Mouse (Mus musculus): ENCODE results near the gene Emx2. TPM values are rescaled to one million over a fixed set of nuclear protein-coding genes. Genes with fewer than 3 reads are reported as not detected.

Gene Emx2
- polyA plus RNA-seq, 1 experiment from 2014 or later, result not detected

GRCm38 (mm10) chr19:59459158-59459781, 1.1 kb downstream of the Emx2 start:
- no peak overlapping the region for H3K9ac ChIP-seq (ENCODE audit: low read length)
- 0 out of 2 replicates have a peak, but pooled peaks have one; percentile 47 for ATAC-seq (replicated peaks; ENCODE audit: low FRiP score, low TSS enrichment, low read depth)
- H3K27ac ChIP-seq (ENCODE audit: low read depth), result no peak overlapping the region
- H3K4me1 ChIP-seq (replicated peaks; ENCODE audit: control insufficient read depth, insufficient read depth, low read length), result peaks cover 16% of the 10 kb centered on the region
- peak overlapping the region; percentile 45 for H3K4me2 ChIP-seq (ENCODE audit: low read length)
- H3K27me3 ChIP-seq (replicated peaks; ENCODE audit: control insufficient read depth, insufficient read depth, low read length), result peaks cover 100% of the 10 kb centered on the region
- no peaks in the 10 kb centered on the region for H3K9me3 ChIP-seq (ENCODE audit: control insufficient read depth, low read length)
- peak; percentile 87 for DNase-seq (ENCODE audit: low spot score)
- H3K36me3 ChIP-seq (ENCODE audit: control insufficient read depth, insufficient read depth, low read length), result no peaks in the 10 kb centered on the region
- peak overlapping the region; percentile 27 for H3K4me3 ChIP-seq (ENCODE audit: low read depth, low read length)
- under 1% methylated on average over 72 of the region's 75 CpGs for WGBS

GRCm38 (mm10) chr19:59459811-59460241, 1.7 kb downstream of the Emx2 start:
- Histone ChIP-seq H3K4me3 (ENCODE audit: low read depth, low read length) (peak overlapping the region; percentile 27; the same call in 1 of the 2 replicates), H3K9ac (ENCODE audit: low read length) (no peak overlapping the region)
- WGBS, result under 1% methylated on average over 19 of the region's 19 CpGs

GRCm38 (mm10) chr19:59460328-59461115, 2.4 kb downstream of the Emx2 start:
- Histone ChIP-seq H3K27ac (ENCODE audit: low read depth) (no peak overlapping the region), H3K9me3 (ENCODE audit: control insufficient read depth, low read length) (no peaks in the 10 kb centered on the region), H3K36me3 (ENCODE audit: control insufficient read depth, insufficient read depth, low read length) (no peaks in the 10 kb centered on the region), H3K9ac (ENCODE audit: low read length) (no peak overlapping the region), H3K4me1 (replicated peaks; ENCODE audit: control insufficient read depth, insufficient read depth, low read length) (peaks cover 16% of the 10 kb centered on the region), H3K27me3 (replicated peaks; ENCODE audit: control insufficient read depth, insufficient read depth, low read length) (peaks cover 100% of the 10 kb centered on the region), H3K4me3 (ENCODE audit: low read depth, low read length) (no peak overlapping the region), H3K4me2 (ENCODE audit: low read length) (no peak overlapping the region)
- ATAC-seq (replicated peaks; ENCODE audit: low FRiP score, low TSS enrichment, low read depth) (no peak), DNase-seq (ENCODE audit: low spot score) (peak; percentile 77)
- WGBS, result 2% methylated on average over 34 of the region's 34 CpGs

More at GRCm38 (mm10) chr19:59459811-59460241, 1.7 kb downstream of the Emx2 start:
- H3K27me3 ChIP-seq (replicated peaks; ENCODE audit: control insufficient read depth, insufficient read depth, low read length), result peaks cover 100% of the 10 kb centered on the region
- H3K36me3 ChIP-seq (ENCODE audit: control insufficient read depth, insufficient read depth, low read length), result no peaks in the 10 kb centered on the region
- H3K4me2 ChIP-seq (ENCODE audit: low read length), result peak overlapping the region; percentile 45; the same call in 1 of the 2 replicates
- peak; percentile 75 for DNase-seq (ENCODE audit: low spot score)
- peak; percentile 44; the same call in 1 of the 2 replicates for ATAC-seq (replicated peaks; ENCODE audit: low FRiP score, low TSS enrichment, low read depth)
- H3K9me3 ChIP-seq (ENCODE audit: control insufficient read depth, low read length), result no peaks in the 10 kb centered on the region
- no peak overlapping the region for H3K27ac ChIP-seq (ENCODE audit: low read depth)
- peaks cover 16% of the 10 kb centered on the region for H3K4me1 ChIP-seq (replicated peaks; ENCODE audit: control insufficient read depth, insufficient read depth, low read length)

- Histone ChIP-seq H3K27ac (ENCODE audit: low read depth) (no peak overlapping the region), H3K4me1 (replicated peaks; ENCODE audit: control insufficient read depth, insufficient read depth, low read length) (peaks cover 16% of the 10 kb centered on the region), H3K36me3 (ENCODE audit: control insufficient read depth, insufficient read depth, low read length) (no peaks in the 10 kb centered on the region), H3K9me3 (ENCODE audit: control insufficient read depth, low read length) (no peaks in the 10 kb centered on the region), H3K27me3 (replicated peaks; ENCODE audit: control insufficient read depth, insufficient read depth, low read length) (peaks cover 100% of the 10 kb centered on the region), H3K9ac (ENCODE audit: low read length) (no peak overlapping the region), H3K4me3 (ENCODE audit: low read depth, low read length) (no peak overlapping the region), H3K4me2 (ENCODE audit: low read length) (no peak overlapping the region)
- WGBS, result under 1% methylated on average over 36 of the region's 36 CpGs
- ATAC-seq (replicated peaks; ENCODE audit: low FRiP score, low TSS enrichment, low read depth) (no peak), DNase-seq (ENCODE audit: low spot score) (peak; percentile 72)
Observed at GRCm38 (mm10) chr19:59461481-59462421, 3.6 kb downstream of the Emx2 start.

DNA sequence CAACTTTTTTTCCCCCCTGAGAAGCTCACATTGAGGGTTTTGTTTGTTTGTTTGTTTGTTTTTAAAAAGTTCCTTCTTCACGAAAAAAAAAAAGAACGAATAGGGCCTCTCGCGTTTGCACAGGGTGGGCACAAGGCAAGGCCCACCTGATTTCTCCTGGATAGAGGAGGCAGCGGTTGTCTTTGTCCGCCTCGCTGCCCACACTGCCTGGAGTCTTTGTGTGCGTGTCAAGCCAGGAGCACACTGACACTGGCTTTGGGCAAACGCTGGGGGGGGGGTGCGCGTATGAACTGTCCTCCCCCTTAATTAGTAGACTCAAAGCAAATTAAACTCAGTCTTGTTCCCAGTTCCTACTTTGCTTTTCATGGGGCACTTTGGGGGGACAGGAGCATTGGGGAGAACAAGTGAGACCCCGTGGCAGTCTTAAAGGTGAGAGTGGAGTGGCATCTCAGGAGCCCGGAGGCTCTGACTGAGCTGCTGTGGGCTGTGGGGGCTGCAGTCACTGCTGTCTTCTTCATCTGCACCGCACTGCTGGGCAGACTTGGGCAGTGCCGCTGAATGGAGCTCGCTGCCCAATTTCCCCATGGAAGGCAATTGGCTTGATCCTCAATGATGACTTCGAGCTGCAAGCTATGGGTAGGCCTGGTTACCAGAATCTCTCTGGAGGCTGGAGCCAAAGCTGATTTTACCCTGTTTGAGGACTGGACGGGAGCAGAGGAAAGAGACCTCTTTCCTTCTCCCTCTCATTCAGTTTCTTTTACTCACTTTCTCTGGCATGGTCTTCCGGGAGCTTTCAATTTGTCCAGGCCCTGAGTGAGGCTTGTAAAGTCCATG, 4.5 kb downstream of the Emx2 start:
- Histone ChIP-seq H3K4me3 (ENCODE audit: low read depth, low read length) (no peak overlapping the region), H3K27me3 (replicated peaks; ENCODE audit: control insufficient read depth, insufficient read depth, low read length) (peaks cover 100% of the 10 kb centered on the region), H3K27ac (ENCODE audit: low read depth) (no peak overlapping the region), H3K36me3 (ENCODE audit: control insufficient read depth, insufficient read depth, low read length) (no peaks in the 10 kb centered on the region), H3K9me3 (ENCODE audit: control insufficient read depth, low read length) (no peaks in the 10 kb centered on the region), H3K4me1 (replicated peaks; ENCODE audit: control insufficient read depth, insufficient read depth, low read length) (peaks cover 16% of the 10 kb centered on the region), H3K9ac (ENCODE audit: low read length) (no peak overlapping the region), H3K4me2 (ENCODE audit: low read length) (no peak overlapping the region)
- 6% methylated on average over 19 of the region's 19 CpGs for WGBS
- DNase-seq (ENCODE audit: low spot score), result peak; percentile 68
- no peak for ATAC-seq (replicated peaks; ENCODE audit: low FRiP score, low TSS enrichment, low read depth)

DNA sequence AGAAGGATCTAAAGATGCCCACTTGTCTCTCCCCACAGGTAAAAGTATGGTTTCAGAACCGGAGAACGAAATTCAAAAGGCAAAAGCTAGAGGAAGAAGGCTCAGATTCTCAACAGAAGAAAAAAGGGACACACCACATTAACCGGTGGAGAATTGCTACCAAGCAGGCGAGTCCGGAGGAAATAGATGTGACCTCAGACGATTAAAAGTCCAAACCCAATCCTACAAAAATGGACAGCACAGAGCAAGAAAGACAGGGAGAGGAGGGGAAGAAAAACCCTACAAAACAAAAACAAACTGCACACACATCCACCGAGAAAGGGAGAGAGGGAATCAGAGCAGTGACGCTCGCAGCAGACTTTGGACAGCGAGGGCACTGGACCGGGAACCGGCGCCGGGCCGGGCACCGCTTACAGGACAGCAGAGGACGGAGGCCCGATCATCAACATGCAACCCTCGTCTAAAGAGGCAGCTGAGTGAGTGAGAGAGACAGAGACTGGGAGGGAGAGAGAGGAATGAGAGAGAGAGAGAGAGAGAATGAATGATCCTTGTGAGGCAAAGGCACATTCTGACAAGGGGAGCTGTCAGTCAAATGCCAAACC, 5.8 kb downstream of the Emx2 start:
- ATAC-seq (replicated peaks; ENCODE audit: low FRiP score, low TSS enrichment, low read depth), result no peak
- Histone ChIP-seq H3K9ac (ENCODE audit: low read length) (no peak overlapping the region), H3K27me3 (replicated peaks; ENCODE audit: control insufficient read depth, insufficient read depth, low read length) (peaks cover 100% of the 10 kb centered on the region), H3K4me2 (ENCODE audit: low read length) (no peak overlapping the region), H3K4me1 (replicated peaks; ENCODE audit: control insufficient read depth, insufficient read depth, low read length) (peaks cover 6% of the 10 kb centered on the region; the same call in 1 of the 2 replicates), H3K4me3 (ENCODE audit: low read depth, low read length) (no peak overlapping the region), H3K27ac (ENCODE audit: low read depth) (no peak overlapping the region), H3K36me3 (ENCODE audit: control insufficient read depth, insufficient read depth, low read length) (no peaks in the 10 kb centered on the region), H3K9me3 (ENCODE audit: control insufficient read depth, low read length) (no peaks in the 10 kb centered on the region)
- 6% methylated on average over 19 of the region's 19 CpGs for WGBS
- no peak for DNase-seq (ENCODE audit: low spot score)

DNA sequence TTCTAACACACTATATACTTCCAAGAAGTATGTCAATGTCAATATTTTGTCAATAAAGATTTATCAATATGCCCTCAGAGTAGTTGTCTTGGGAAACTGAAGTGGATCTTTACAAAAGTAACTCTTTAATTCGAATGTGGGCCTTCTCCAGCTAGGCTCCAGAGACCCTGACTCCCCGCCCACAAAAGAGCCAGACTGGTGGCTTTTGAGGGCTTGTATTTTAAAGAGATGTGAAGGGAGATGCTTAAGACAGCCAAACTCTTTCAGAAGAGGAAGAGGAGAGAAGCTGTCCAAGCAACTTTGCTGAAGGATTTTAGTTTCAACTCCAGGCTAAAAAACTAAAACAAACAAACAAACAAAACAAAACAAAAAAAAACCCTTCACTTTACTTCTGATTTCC, 7.1 kb downstream of the Emx2 start:
- Histone ChIP-seq H3K27ac (ENCODE audit: low read depth) (no peak overlapping the region), H3K4me2 (ENCODE audit: low read length) (no peak overlapping the region), H3K9me3 (ENCODE audit: control insufficient read depth, low read length) (no peaks in the 10 kb centered on the region), H3K27me3 (replicated peaks; ENCODE audit: control insufficient read depth, insufficient read depth, low read length) (peaks cover 100% of the 10 kb centered on the region), H3K9ac (ENCODE audit: low read length) (no peak overlapping the region), H3K4me3 (ENCODE audit: low read depth, low read length) (no peak overlapping the region), H3K36me3 (ENCODE audit: control insufficient read depth, insufficient read depth, low read length) (no peaks in the 10 kb centered on the region), H3K4me1 (replicated peaks; ENCODE audit: control insufficient read depth, insufficient read depth, low read length) (0 out of 2 replicates have a peak, but pooled peaks cover 3% of the 10 kb centered on the region)
- WGBS, result 6% methylated on average over 2 of the region's 2 CpGs
- ATAC-seq (replicated peaks; ENCODE audit: low FRiP score, low TSS enrichment, low read depth) (no peak), DNase-seq (ENCODE audit: low spot score) (no peak)
